Mouse (Mus musculus): ENCODE results near the gene Tob1. TPM values are rescaled to one million over a fixed set of nuclear protein-coding genes. Genes with fewer than 3 reads are reported as not detected.

Tob1 gene
- polyA plus RNA-seq, 1 experiment, result 34.1 TPM

- no peak for DNase-seq (ENCODE audit: low read depth, low spot score)
- WGBS, result 68% methylated on average over 14 of the region's 14 CpGs
Observed at GRCm38 (mm10) chr11:94257987-94258386, 46.7 kb downstream of the Tob1 start.

DNA sequence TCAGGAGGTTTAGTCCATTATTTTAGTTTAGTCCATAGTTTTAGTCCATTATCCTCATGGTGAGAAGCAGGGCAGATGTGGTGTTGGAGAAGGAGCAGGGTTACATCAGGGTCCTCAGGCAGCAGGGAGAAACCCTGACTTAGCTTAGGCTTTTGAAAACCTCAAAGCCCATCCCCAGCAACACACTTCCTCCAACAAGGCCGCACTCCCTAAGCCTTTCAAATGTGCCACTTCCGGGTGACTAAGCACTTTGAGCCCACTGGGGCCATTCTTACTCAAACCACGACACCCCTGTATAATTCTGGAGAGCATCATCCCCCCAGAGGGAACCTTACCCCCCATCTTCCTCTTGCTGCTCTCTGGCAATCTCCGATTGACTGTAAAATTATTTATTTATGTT lies 48.6 kb downstream of the Tob1 start:
- 62% methylated on average over 4 of the region's 4 CpGs for WGBS
- no peak for DNase-seq (ENCODE audit: low read depth, low spot score)

GRCm38 (mm10) chr11:94261585-94262370 lies 50.5 kb downstream of the Tob1 start:
- 67% methylated on average over 6 of the region's 6 CpGs for WGBS
- no peak for DNase-seq (ENCODE audit: low read depth, low spot score)

Other genes with a start within 250 kb of the Tob1 start
- 46.1 and 54.1 TPM in 2 replicates for gene Gm20390, start 243.2 kb upstream of the Tob1 start, polyA plus RNA-seq (2012; rRNA removed)
- gene Nme1, start 242.9 kb upstream of the Tob1 start, polyA plus RNA-seq (2012; rRNA removed), result 144 and 156 TPM in 2 replicates
- 5.2 and 11.0 TPM in 2 replicates for gene Spag9, start 215.4 kb upstream of the Tob1 start, polyA plus RNA-seq (2012; rRNA removed)
- 1.2 and 3.5 TPM in 2 replicates for gene Wfikkn2, start 34.6 kb downstream of the Tob1 start, polyA plus RNA-seq (2012; rRNA removed)
- gene Gm21885, start 70.4 kb downstream of the Tob1 start, polyA plus RNA-seq (2012; rRNA removed), result 13.1 and 20.3 TPM in 2 replicates
- 6.1 and 9.2 TPM in 2 replicates for gene Luc7l3, start 110.5 kb downstream of the Tob1 start, polyA plus RNA-seq (2012; rRNA removed)
- gene Ankrd40, start 116.5 kb downstream of the Tob1 start, polyA plus RNA-seq (2012; rRNA removed), result 49.1 and 62.2 TPM in 2 replicates
- 48.1 and 67.9 TPM in 2 replicates for gene Abcc3, start 181.5 kb downstream of the Tob1 start, polyA plus RNA-seq (2012; rRNA removed)